Mouse (Mus musculus) intestine, embryonic 15.5 days (tissue): Measurements from ENCODE around the gene Ipo13. TPM values are rescaled to one million over a fixed set of nuclear protein-coding genes. Genes with fewer than 3 reads are reported as not detected.

Experiments used
- ATAC-seq: fragments of 200-750 bp; cut with Nextera tagmentation; 2 replicates; pipeline ENCODE4 v1.8.0; 2017; ENCODE audit warnings: moderate TSS enrichment, moderate library complexity
- H3K27ac ChIP-seq: fragments of 300-500 bp; sonication (generic); 2 replicates; pipeline ENCODE4 v1.5.1; 2015; ENCODE audit warnings: mild to moderate bottlenecking, inconsistent platforms
- H3K27me3 ChIP-seq: fragments of 300-500 bp; sonication (generic); replicated peaks from 2 replicates; pipeline ENCODE4 v1.6.1; 2015; ENCODE audit warnings: inconsistent platforms
- H3K36me3 ChIP-seq: fragments of 300-500 bp; sonication (generic); 2 replicates; pipeline ENCODE4 v1.6.1; 2015; ENCODE audit warnings: inconsistent platforms
- H3K4me1 ChIP-seq: fragments of 300-500 bp; sonication (generic); replicated peaks from 2 replicates; pipeline ENCODE4 v1.6.1; 2015; ENCODE audit warnings: inconsistent platforms
- H3K4me2 ChIP-seq: fragments of 300-500 bp; sonication (generic); replicated peaks from 2 replicates; pipeline ENCODE4 v1.6.1; 2015; ENCODE audit warnings: mild to moderate bottlenecking, inconsistent platforms
- H3K4me3 ChIP-seq: fragments of 300-500 bp; sonication (generic); replicated peaks from 2 replicates; pipeline ENCODE4 v1.5.1; 2015; ENCODE audit warnings: inconsistent platforms
- H3K9ac ChIP-seq: fragments of 300-500 bp; sonication (generic); 2 replicates; pipeline ENCODE4 v1.6.1; 2015; ENCODE audit warnings: inconsistent platforms
- H3K9me3 ChIP-seq: fragments of 300-500 bp; sonication (generic); 2 replicates; pipeline ENCODE4 v1.6.1; 2016; ENCODE audit warnings: inconsistent platforms
- WGBS: fragments of 180-500 bp; shearing (Covaris S2); methylation state at CpG from one replicate; pipeline ENCODE4 v1.1.7; 2015; 5-methylcytosine and 5-hydroxymethylcytosine counted together
- polyA plus RNA-seq: library from polyadenylated mRNA; unstranded; fragments of >200 nt; fragmentation: Nextera tagmentation; extraction: Ambion mirVana; gene quantifications from 2 replicates; pipeline ENCODE4 v1.2.1, GENCODE M21; 2015

The Ipo13 gene
- polyA plus RNA-seq, 1 experiment from 2014 or later = 34.9 TPM

DNA sequence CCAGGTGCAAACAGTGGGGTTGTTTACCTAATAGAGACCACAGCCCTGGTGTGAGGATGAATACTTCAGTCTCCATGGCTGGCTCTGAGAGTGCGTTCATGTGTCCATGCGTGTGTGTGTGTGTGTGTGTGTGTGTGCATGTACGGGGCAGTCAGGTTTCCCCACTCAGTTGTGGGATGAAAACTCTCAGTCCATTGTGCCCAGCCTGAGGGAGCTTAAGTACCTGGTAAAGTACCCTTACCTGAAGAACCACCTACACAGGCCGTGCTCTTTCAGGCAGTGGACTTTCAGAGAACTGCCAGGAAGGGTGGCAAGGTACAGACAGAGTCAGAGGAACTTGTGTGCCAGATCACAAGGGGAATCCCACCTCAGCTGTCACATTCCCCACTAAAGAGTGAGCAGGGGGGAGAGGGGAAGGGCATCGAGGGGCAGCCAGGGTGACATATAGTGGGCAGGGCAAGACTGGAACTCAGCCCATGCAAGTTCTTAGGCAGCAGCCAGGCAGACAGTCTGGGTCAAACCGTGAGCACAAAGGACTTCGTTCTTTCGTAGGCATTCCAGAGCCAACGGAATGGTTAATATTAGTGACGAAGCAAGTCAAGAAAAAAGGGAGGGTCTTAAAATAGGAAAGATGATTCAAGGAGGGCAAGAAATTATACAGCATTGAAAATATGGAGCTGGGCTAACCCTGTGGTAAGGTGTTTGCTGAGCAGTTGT lies 62.5 kb downstream of the Ipo13 start:
- WGBS = 82% methylated on average over 10 of the region's 10 CpGs
- H3K9me3 ChIP-seq = no peaks in the 10 kb centered on the region
- no peak overlapping the region for H3K27ac ChIP-seq
- H3K4me1 ChIP-seq = 0 out of 2 replicates have a peak, but pooled peaks cover 2% of the 10 kb centered on the region
- H3K27me3 ChIP-seq = no peaks in the 10 kb centered on the region
- H3K9ac ChIP-seq = no peak overlapping the region
- 0 out of 2 replicates have a peak, but pooled peaks cover 2% of the 10 kb centered on the region for H3K36me3 ChIP-seq
- H3K4me3 ChIP-seq = no peak overlapping the region
- no peak for ATAC-seq
- H3K4me2 ChIP-seq = no peak overlapping the region

DNA sequence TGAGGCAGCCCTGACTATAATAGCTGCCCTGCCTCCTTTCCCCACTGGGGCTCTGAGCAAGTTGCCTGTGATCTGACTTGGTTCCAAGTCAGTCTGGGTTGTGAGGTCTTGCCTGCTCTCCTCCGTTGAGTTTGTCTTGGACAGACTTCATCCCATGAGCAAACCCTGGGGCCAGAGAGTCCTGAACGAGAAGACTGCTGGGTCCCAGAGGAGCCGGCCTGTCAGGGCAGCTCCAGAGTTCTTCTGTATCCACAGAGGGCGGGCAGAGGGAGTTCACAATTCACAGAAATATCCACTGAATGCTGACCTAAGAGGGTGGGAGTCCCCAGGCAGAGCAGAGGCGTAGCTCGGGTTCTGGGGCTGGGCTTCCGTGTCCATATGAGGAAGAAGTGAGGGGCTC lies 63.9 kb downstream of the Ipo13 start:
- Histone ChIP-seq H3K9ac (no peak overlapping the region), H3K27ac (no peak overlapping the region), H3K27me3 (no peaks in the 10 kb centered on the region), H3K36me3 (no peaks in the 10 kb centered on the region), H3K4me2 (no peak overlapping the region), H3K4me1 (0 out of 2 replicates have a peak, but pooled peaks cover 2% of the 10 kb centered on the region), H3K4me3 (no peak overlapping the region), H3K9me3 (no peaks in the 10 kb centered on the region)
- 76% methylated on average over 7 of the region's 7 CpGs for WGBS
- no peak for ATAC-seq

DNA sequence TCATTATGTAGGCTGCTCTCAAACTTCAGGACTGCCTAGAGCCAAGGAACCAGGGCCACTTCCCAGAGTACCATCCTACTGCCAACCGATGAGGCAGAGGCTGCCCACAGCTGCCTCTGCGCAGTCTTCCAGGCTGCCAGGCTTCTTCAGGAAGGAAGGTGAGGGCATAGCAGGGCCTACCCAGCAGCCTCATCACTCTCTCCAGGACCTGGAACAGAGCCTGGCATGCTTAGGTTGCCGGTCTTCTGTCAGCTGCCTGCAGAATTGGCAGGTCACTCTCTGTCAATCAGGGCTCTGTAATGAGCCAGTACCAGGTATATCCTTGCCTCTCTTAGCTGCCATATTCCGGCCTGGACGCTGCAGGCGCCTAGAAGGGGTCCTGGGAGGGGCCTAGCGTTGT lies 64.6 kb downstream of the Ipo13 start:
- WGBS = 85% methylated on average over 7 of the region's 7 CpGs
- ATAC-seq = no peak

DNA sequence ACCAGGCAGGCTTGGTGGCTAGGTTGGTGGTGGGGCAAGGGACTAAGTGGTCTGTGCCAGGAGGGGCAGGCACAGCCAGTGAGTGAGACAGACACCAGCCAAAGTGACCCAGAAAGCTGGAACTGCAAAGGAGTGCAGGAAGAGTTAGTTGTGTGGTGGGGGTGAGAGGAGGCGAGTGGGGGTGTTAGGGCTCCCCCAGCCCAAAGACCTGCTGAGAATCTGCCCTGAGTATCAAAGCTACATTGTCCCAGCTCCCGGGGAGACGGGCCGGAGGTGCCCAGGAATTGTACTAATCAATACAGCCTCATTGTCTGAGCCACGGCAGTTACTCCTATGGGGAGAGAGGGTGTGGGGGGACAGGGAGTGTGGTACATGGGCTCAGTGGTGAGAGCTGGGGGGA lies 65.3 kb downstream of the Ipo13 start:
- no peaks in the 10 kb centered on the region for H3K36me3 ChIP-seq
- no peak for ATAC-seq

More for the DNA sequence above, 64.6 kb downstream of the Ipo13 start:
- Histone ChIP-seq H3K36me3 (no peaks in the 10 kb centered on the region), H3K4me3 (no peak overlapping the region), H3K27ac (no peak overlapping the region), H3K4me2 (no peak overlapping the region), H3K4me1 (0 out of 2 replicates have a peak, but pooled peaks cover 2% of the 10 kb centered on the region), H3K27me3 (no peaks in the 10 kb centered on the region), H3K9ac (no peak overlapping the region), H3K9me3 (no peaks in the 10 kb centered on the region)

DNA sequence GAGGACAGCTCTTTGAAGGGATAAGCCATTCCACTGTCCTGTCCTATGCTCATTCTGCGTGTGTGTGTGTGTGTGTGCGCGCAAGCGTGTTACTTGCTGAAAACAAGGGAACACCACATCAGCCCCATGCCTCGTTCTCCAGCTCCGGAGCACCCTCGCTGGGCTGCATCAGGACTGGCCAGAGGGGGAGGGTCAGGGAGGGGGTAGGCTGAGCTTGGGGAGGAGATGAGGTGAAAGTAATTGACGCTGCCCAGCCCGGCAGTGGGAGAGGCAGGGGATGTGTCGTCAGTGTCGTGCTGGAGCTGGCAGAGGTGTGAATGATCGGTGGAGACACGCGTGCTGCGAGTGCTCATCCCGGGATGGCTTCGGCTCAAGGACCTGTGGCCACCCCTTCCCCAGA lies 65.7 kb downstream of the Ipo13 start:
- H3K36me3 ChIP-seq = no peaks in the 10 kb centered on the region
- ATAC-seq = no peak
- H3K4me2 ChIP-seq = no peak overlapping the region
- no peak overlapping the region for H3K9ac ChIP-seq
- H3K9me3 ChIP-seq = no peaks in the 10 kb centered on the region
- 0 out of 2 replicates have a peak, but pooled peaks cover 2% of the 10 kb centered on the region for H3K4me1 ChIP-seq
- no peak overlapping the region for H3K27ac ChIP-seq
- 63% methylated on average over 17 of the region's 17 CpGs for WGBS
- H3K4me3 ChIP-seq = no peak overlapping the region
- no peaks in the 10 kb centered on the region for H3K27me3 ChIP-seq

More for the DNA sequence above, 65.3 kb downstream of the Ipo13 start:
- H3K9ac ChIP-seq = no peak overlapping the region
- WGBS = 67% methylated on average over 5 of the region's 5 CpGs
- H3K4me2 ChIP-seq = no peak overlapping the region
- H3K27ac ChIP-seq = no peak overlapping the region
- no peaks in the 10 kb centered on the region for H3K9me3 ChIP-seq
- H3K4me3 ChIP-seq = no peak overlapping the region
- 0 out of 2 replicates have a peak, but pooled peaks cover 2% of the 10 kb centered on the region for H3K4me1 ChIP-seq
- H3K27me3 ChIP-seq = no peaks in the 10 kb centered on the region

DNA sequence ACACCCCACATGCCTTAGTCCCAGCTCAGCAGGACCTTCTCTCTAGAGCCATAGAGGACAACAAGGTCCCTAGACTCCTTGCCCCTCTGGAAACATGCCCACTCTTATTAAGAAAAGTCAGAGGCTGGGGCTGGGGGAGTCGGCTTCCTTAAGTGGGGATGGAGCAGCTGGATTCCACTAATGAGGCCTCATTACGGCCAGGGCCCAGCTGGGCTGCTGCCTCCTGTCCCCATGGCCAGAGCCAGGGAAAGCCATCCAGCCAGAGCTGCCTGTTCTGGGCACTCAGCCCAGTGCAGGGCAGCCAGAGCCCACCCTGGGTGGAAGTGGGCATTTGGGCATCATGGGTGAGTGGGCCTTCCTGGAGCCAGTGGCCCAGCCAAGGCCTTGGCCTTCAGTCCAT lies 67.8 kb downstream of the Ipo13 start:
- Histone ChIP-seq H3K4me3 (no peak overlapping the region), H3K9me3 (no peaks in the 10 kb centered on the region), H3K27me3 (no peaks in the 10 kb centered on the region), H3K4me1 (0 out of 2 replicates have a peak, but pooled peaks cover 2% of the 10 kb centered on the region), H3K36me3 (no peaks in the 10 kb centered on the region), H3K27ac (0 out of 2 replicates have a peak overlapping the region, but pooled peaks have one; percentile 15), H3K4me2 (no peak overlapping the region), H3K9ac (no peak overlapping the region)
- 44% methylated on average over 2 of the region's 2 CpGs for WGBS
- ATAC-seq = no peak

DNA sequence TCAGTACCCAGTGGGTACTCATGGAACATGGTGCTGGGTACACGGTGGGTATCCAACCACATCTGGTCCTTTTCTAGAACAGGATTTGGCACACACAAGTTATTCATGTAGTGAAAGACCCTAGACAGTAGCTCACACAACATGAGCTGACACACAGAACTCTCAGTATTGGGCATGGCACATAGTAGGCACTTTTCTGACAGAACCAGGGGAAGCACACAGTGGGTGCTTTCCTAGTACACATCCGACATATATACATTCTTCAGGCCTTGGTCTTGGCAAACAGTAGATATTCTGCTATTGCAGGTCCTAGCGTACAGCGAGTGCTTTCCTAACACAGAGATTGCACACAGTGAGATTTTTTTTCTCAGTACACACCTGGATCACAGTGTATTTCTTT lies 68.5 kb downstream of the Ipo13 start:
- H3K9ac ChIP-seq = no peak overlapping the region
- ATAC-seq = no peak
- H3K4me2 ChIP-seq = no peak overlapping the region
- no peaks in the 10 kb centered on the region for H3K36me3 ChIP-seq
- no peak overlapping the region for H3K4me3 ChIP-seq
- H3K4me1 ChIP-seq = 0 out of 2 replicates have a peak, but pooled peaks cover 2% of the 10 kb centered on the region
- WGBS = 96% methylated on average over 4 of the region's 4 CpGs
- no peak overlapping the region for H3K27ac ChIP-seq
- H3K9me3 ChIP-seq = no peaks in the 10 kb centered on the region
- H3K27me3 ChIP-seq = no peaks in the 10 kb centered on the region

DNA sequence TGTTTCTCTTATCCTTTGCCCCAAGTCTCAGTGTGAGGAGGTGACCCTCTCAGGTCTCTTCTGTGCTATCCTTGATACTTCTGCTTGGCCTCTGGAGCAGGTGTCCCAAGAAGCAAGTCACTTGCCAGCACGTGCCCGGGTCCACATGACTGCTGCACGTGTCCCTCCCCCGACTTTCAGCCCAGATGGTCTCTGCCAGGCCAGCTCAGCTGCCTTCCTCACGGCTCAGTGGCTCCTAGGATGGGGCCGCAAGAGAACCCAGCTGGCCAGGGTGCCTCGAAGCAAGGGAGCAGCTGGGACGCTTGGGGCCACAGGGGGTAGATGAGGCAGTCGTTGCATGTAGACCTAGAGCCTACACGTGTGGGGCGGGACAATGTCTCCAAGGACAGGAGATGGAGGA lies 69.5 kb downstream of the Ipo13 start:
- no peaks in the 10 kb centered on the region for H3K36me3 ChIP-seq
- H3K4me3 ChIP-seq = no peak overlapping the region
- no peak overlapping the region for H3K27ac ChIP-seq
- ATAC-seq = no peak
- no peak overlapping the region for H3K9ac ChIP-seq
- no peaks in the 10 kb centered on the region for H3K9me3 ChIP-seq
- 0 out of 2 replicates have a peak, but pooled peaks cover 2% of the 10 kb centered on the region for H3K4me1 ChIP-seq
- 83% methylated on average over 11 of the region's 11 CpGs for WGBS
- H3K4me2 ChIP-seq = no peak overlapping the region
- H3K27me3 ChIP-seq = no peaks in the 10 kb centered on the region

Other genes starting within 250 kb of the Ipo13 start
- gene Dmap1, start 232.7 kb downstream of the Ipo13 start, polyA plus RNA-seq = 44.8 and 46.5 TPM in 2 replicates
- not detected in 2 replicates for gene Gm12845, start 190.6 kb downstream of the Ipo13 start, polyA plus RNA-seq
- gene Klf17, start 149.4 kb downstream of the Ipo13 start, polyA plus RNA-seq = not detected in 2 replicates
- 9.0 and 11.3 TPM in 2 replicates for gene Slc6a9, start 80.5 kb downstream of the Ipo13 start, polyA plus RNA-seq
- gene Ccdc24, start 42.4 kb downstream of the Ipo13 start, polyA plus RNA-seq = 0.48 and 1.0 TPM in 2 replicates
- gene B4galt2, start 31.5 kb downstream of the Ipo13 start, polyA plus RNA-seq = 14.0 and 15.6 TPM in 2 replicates
- gene Atp6v0b, start 27.7 kb downstream of the Ipo13 start, polyA plus RNA-seq = 239 and 288 TPM in 2 replicates
- gene Dph2, start 23.0 kb downstream of the Ipo13 start, polyA plus RNA-seq = 17.1 and 18.3 TPM in 2 replicates
- gene Artn, start 14.8 kb upstream of the Ipo13 start, polyA plus RNA-seq = 6.3 TPM in 2 replicates
- 7.5 and 8.2 TPM in 2 replicates for gene St3gal3, start 219.9 kb upstream of the Ipo13 start, polyA plus RNA-seq